Mouse (Mus musculus): ENCODE data around the gene Col5a2.

DNA sequence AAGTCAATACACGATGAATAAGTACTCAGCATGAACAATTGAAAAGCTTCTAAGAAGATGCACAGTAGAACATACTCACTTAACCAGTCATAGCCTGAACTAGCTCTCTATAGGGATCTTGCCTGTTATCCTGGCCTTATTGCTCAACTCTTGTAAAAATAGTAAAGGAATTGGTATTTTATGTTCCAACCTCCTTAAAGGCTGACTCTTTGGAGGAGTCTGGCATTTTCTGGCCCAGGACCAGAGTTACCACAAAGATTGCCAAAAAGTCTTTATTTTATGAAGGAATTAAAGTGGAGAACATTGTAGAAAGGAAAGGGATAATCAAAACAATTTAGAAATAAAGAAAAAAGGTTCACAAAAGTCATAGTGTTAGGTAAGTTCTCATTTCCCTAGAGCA lies 21.2 kb downstream of the Col5a2 start:
- no peak for TF ChIP-seq GATA1 (IDR thresholded peaks at IDR 0.05; ENCODE audit: low read depth, low read length)
- TF ChIP-seq MAFK (IDR thresholded peaks at IDR 0.05; ENCODE audit: borderline replicate concordance, low read depth, low read length) = no peak
- TF ChIP-seq ZMIZ1 (IDR thresholded peaks at IDR 0.05; ENCODE audit: low read depth, low read length) = no peak
- TF ChIP-seq CTCF (IDR thresholded peaks at IDR 0.05 in 2 of 3, conservative IDR thresholded peaks at IDR 0.05 in 1 of 3; ENCODE audit: control insufficient read depth in 1 of 3, insufficient read depth in 1 of 3, low read depth in 2 of 3, low read length in 3 of 3, poor library complexity in 1 of 3, severe bottlenecking in 1 of 3) = no peak
- no peak for TF ChIP-seq EP300 (IDR thresholded peaks at IDR 0.05; ENCODE audit: low read depth in 1 of 2, low read length in 2 of 2)
- no peak for TF ChIP-seq POLR2A (IDR thresholded peaks at IDR 0.05; ENCODE audit: control insufficient read depth in 1 of 2, insufficient read depth in 1 of 2, low read depth in 1 of 2, low read length in 2 of 2, poor library complexity in 1 of 2)
- TF ChIP-seq ETS1 (IDR thresholded peaks at IDR 0.05; ENCODE audit: low read depth, low read length) = no peak
- TF ChIP-seq NELFE (IDR thresholded peaks at IDR 0.05; ENCODE audit: low read depth, low read length) = no peak
- TF ChIP-seq MAX (IDR thresholded peaks at IDR 0.05; ENCODE audit: low read length) = no peak
- TF ChIP-seq MAZ (IDR thresholded peaks at IDR 0.05; ENCODE audit: low read depth, low read length) = no peak
- TF ChIP-seq JUND (IDR thresholded peaks at IDR 0.05; ENCODE audit: low read depth, low read length) = no peak
- no peak for TF ChIP-seq RAD21 (IDR thresholded peaks at IDR 0.05; ENCODE audit: low read depth, low read length)

Measured in MEL (cell line).